Mouse (Mus musculus) limb, embryonic 12.5 days (tissue): ENCODE results near the gene Nat14. TPM values are rescaled to one million over a fixed set of nuclear protein-coding genes. Genes with fewer than 3 reads are reported as not detected.

Experiments used
- ATAC-seq: fragments of 200-750 bp; cut with Nextera tagmentation; 2 replicates; pipeline ENCODE4 v1.8.0; 2017; ENCODE audit warnings: low read depth, moderate TSS enrichment; ENCODE audit not compliant: insufficient number of reproducible peaks, insufficient read depth, low FRiP score, low TSS enrichment
- H3K27ac ChIP-seq: fragments of 300-500 bp; sonication (generic); 2 replicates; pipeline ENCODE4 v1.5.1; 2016; ENCODE audit warnings: mild to moderate bottlenecking, moderate library complexity
- H3K27me3 ChIP-seq: fragments of 300-500 bp; sonication (generic); 2 replicates; pipeline ENCODE4 v1.6.1; 2016; ENCODE audit warnings: mild to moderate bottlenecking, moderate library complexity
- H3K36me3 ChIP-seq: fragments of 300-500 bp; sonication (generic); 2 replicates; pipeline ENCODE4 v1.6.1; 2016; ENCODE audit warnings: mild to moderate bottlenecking, moderate library complexity
- H3K4me1 ChIP-seq: fragments of 300-500 bp; sonication (generic); replicated peaks from 2 replicates; pipeline ENCODE4 v1.6.1; 2016
- H3K4me2 ChIP-seq: fragments of 300-500 bp; sonication (generic); 2 replicates; pipeline ENCODE4 v1.6.1; 2016; ENCODE audit warnings: mild to moderate bottlenecking, moderate library complexity
- H3K4me3 ChIP-seq: fragments of 300-500 bp; sonication (generic); replicated peaks from 2 replicates; pipeline ENCODE4 v1.5.1; 2016; ENCODE audit warnings: mild to moderate bottlenecking
- H3K9ac ChIP-seq: fragments of 300-500 bp; sonication (generic); replicated peaks from 2 replicates; pipeline ENCODE4 v1.6.1; 2016; ENCODE audit warnings: mild to moderate bottlenecking, moderate library complexity
- H3K9me3 ChIP-seq: fragments of 300-500 bp; sonication (generic); 2 replicates; pipeline ENCODE4 v1.6.1; 2016; ENCODE audit warnings: mild to moderate bottlenecking, moderate library complexity
- WGBS: fragments of 180-500 bp; shearing (Covaris S2); methylation state at CpG from one replicate; pipeline ENCODE4 v1.1.7; 2016; 5-methylcytosine and 5-hydroxymethylcytosine counted together
- polyA plus RNA-seq: library from polyadenylated mRNA; unstranded; fragments of >200 nt; fragmentation: Nextera tagmentation; extraction: Ambion mirVana; gene quantifications from 2 replicates; pipeline ENCODE4 v1.2.1, GENCODE M21; 2016

Nat14 gene
- polyA plus RNA-seq, 1 experiment from 2014 or later: 4.4 TPM

DNA sequence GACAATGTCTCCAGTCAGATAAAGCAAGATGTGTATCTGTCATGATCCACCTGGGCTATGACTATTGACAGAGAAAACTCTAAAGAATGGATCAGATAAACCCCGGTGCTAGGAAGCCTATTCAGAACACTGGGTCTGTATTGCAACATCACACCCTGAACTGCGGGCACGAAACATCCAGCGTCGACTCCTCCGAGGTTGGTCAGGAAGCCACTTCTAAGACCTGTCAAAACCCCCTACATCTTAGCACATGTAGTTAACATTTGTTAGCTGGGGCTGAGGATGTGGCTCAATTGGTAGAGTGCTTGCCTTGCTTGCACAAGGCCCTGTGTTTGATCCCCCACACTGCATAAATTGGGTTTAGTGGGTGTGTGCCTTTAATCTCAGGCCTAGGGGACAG, 26.6 kb downstream of the Nat14 start:
- no peak for ATAC-seq
- Histone ChIP-seq H3K4me2 (no peak overlapping the region), H3K9ac (no peak overlapping the region), H3K27ac (no peak overlapping the region), H3K4me1 (0 out of 2 replicates have a peak, but pooled peaks cover 4% of the 10 kb centered on the region), H3K9me3 (peaks cover 4% of the 10 kb centered on the region; the same call in 1 of the 2 replicates), H3K27me3 (no peaks in the 10 kb centered on the region), H3K4me3 (no peak overlapping the region), H3K36me3 (no peaks in the 10 kb centered on the region)
- 55% methylated on average over 6 of the region's 6 CpGs for WGBS

DNA sequence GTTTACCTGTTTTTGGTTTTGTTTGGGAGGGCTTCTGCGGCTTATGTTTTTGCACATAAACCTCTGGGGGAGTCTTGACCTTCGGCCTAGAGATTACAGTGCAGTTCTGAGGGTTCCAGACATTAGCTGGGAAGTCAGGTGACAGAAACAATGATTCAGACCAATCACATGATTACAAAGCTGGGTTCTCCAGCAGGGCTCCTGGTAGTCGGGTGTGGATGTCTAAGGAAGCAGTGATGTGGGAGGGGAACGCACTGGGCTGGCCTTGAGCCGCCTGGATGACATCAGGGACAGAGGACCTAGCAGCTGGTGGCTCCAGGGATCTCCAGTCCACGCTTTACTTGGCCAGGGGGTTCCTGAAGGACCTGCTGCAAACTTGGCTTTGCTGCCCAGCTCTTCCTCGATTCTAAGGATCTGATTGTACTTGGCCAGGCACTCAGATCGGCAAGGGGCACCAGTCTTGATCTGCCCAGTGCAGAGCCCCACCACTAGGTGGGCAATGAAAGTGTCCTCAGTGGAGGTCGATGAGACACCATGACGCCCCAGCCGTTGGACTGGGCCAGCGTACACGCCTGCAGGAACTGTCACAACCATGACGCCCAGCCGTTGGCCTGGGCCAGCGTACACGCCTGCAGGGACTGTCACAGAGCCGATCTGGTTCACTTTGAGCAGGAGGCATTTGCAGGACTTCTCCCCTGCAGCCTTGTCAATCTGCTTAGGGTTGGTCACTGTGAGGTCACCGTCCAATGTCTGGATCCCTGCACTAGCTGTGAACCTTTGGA, 28.9 kb downstream of the Nat14 start:
- H3K9ac ChIP-seq: no peak overlapping the region
- peaks cover 8% of the 10 kb centered on the region; the same call in 1 of the 2 replicates for H3K9me3 ChIP-seq
- H3K4me2 ChIP-seq: no peak overlapping the region
- no peak overlapping the region for H3K4me3 ChIP-seq
- ATAC-seq: no peak
- peaks cover 8% of the 10 kb centered on the region; the same call in 1 of the 2 replicates for H3K4me1 ChIP-seq
- H3K27ac ChIP-seq: no peak overlapping the region
- WGBS: 84% methylated on average over 19 of the region's 19 CpGs
- H3K27me3 ChIP-seq: no peaks in the 10 kb centered on the region
- no peaks in the 10 kb centered on the region for H3K36me3 ChIP-seq

DNA sequence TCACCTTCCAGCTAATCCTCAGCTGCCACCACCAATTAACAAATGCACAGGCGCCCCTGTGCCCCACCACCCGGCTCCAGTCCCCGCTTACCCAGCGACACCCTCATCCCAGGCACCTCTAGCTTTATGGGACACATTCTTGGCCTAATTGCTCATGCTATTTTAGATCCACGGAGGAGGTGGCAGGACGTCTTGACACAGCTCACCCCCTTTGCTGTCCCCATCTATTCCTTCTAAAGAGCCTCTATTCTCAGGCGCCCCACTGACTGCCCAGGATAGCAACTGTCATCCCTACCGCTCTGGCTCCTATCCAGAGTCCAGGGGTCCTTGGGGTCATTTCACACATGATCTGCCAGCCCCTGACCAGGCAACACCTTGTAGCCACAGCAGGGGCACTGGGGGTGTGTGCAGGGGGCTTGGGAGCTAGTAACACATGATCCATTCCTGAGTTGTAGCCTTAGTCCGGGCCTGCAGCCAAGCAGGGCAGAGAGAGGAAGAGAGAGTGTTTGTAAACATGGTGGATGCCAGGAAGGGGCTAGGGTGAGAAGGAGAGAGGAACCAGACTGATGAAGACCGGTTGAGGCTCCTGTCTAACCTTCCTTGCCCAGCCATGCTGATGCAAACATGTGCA, 32.1 kb downstream of the Nat14 start:
- Histone ChIP-seq H3K27ac (no peak overlapping the region), H3K4me2 (no peak overlapping the region), H3K9ac (no peak overlapping the region), H3K9me3 (peaks cover 8% of the 10 kb centered on the region; the same call in 1 of the 2 replicates), H3K36me3 (no peaks in the 10 kb centered on the region), H3K4me3 (no peak overlapping the region), H3K4me1 (peaks cover 4% of the 10 kb centered on the region; the same call in 1 of the 2 replicates), H3K27me3 (no peaks in the 10 kb centered on the region)
- ATAC-seq: no peak
- 13% methylated on average over 10 of the region's 10 CpGs for WGBS

DNA sequence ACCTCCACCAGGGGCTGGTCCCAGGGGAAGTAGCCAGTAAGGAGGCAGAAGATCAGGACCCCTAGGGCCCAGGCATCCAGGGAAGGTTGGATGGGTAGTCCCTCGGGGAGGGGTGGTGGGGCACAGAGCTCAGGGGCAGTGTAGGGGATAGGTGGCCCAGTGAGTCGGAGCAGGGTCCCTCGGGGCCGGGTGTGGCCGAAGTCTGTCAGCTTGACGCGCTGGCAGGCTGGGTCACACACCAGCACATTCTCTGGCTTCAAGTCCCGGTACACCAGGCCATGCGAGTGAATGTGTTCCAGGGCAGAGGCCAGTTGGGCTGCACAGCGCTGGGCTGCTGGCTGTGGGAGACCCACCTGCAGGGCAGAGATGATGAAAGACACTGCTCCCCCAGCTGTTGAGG, 35.5 kb downstream of the Nat14 start:
- ATAC-seq: no peak

DNA sequence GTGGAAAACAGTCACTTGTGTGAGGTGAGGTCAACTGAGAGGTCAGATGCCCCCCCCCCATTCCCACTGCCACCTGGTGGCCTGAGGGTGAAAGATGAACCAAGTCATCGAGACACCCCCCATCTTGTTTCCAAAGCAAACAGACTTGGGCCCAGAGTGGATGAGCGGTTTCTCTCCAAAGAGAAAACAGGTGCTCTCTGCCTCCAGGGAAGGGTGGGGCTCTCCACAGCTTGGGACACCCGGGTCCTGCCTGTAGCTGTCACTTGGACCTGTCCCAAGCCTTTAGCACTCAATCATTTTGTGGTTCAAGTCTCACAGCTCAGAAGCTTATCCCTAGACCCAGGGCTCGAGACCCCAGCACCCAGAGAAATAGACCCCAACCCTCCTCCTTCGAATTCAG, 41.7 kb downstream of the Nat14 start:
- Histone ChIP-seq H3K27ac (no peak overlapping the region), H3K9ac (no peak overlapping the region), H3K4me1 (no peaks in the 10 kb centered on the region), H3K36me3 (no peaks in the 10 kb centered on the region), H3K4me2 (no peak overlapping the region), H3K27me3 (peaks cover 6% of the 10 kb centered on the region), H3K9me3 (no peaks in the 10 kb centered on the region), H3K4me3 (no peak overlapping the region)
- 0 out of 2 replicates have a peak, but pooled peaks have one; percentile 2 for ATAC-seq
- WGBS: 71% methylated on average over 5 of the region's 5 CpGs

More for the DNA sequence above, 35.5 kb downstream of the Nat14 start:
- H3K36me3 ChIP-seq: no peaks in the 10 kb centered on the region
- WGBS: 83% methylated on average over 10 of the region's 10 CpGs
- no peak overlapping the region for H3K27ac ChIP-seq
- H3K27me3 ChIP-seq: no peaks in the 10 kb centered on the region
- no peak overlapping the region for H3K9ac ChIP-seq
- H3K4me1 ChIP-seq: peaks cover 4% of the 10 kb centered on the region; the same call in 1 of the 2 replicates
- H3K4me2 ChIP-seq: no peak overlapping the region; the same call in 1 of the 2 replicates
- no peak overlapping the region for H3K4me3 ChIP-seq
- H3K9me3 ChIP-seq: peaks cover 8% of the 10 kb centered on the region; the same call in 1 of the 2 replicates

DNA sequence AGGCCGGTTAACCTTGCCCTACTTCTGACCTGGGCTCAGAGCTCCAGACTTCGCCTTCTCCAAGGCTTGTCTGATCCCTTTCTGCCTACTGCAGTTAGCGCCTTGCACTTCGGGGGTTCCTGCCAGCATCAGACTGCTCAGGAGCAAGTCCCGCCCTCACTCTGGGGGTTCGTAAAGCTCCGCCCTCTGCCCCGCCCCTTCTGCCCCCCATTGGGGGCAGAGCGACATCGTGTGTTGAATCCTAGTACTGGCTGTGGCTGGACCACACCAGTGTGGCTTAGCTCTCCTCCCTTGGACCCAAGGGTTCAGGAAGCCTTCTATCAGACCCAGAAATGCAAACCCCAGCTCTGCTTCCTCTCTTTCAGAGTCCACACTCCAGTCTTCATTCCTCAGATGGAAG, 42.4 kb downstream of the Nat14 start, which contains the start of gene Sbk2:
Gene Sbk2, minus strand, starts transcription at position 135 of the 400 bp plus-strand sequence.
- Histone ChIP-seq H3K27ac (no peak within 1 kb of the TSS), H3K9me3 (no peaks in the 10 kb centered on the region), H3K4me1 (no peaks in the 10 kb centered on the region), H3K4me2 (peak within 1 kb of the TSS; percentile 15; the same call in 1 of the 2 replicates), H3K9ac (no peak within 1 kb of the TSS), H3K4me3 (no peak within 1 kb of the TSS), H3K36me3 (no peaks in the 10 kb centered on the region), H3K27me3 (peaks cover 6% of the 10 kb centered on the region)
- 7% methylated on average over 10 of the region's 10 CpGs for WGBS
- ATAC-seq: peak; percentile 44

DNA sequence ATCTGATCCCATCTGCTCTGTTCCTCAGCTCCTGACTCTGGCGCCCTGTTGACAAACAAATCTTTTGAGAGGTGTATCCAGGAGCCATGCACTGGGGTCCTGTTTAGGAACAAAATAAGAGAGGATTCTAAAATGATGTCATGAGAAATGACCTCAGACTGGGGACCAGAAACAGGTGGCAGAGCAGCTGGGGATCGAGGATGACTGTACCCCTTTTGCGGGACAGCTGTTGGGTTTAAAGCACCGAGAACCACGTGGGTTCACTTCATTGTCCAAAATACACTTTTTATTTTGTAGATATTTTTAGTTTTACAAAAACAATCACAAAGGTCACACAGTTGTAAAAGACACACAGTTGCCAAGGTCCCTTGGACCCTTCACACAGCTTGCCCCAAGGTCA, 43.2 kb downstream of the Nat14 start:
- 83% methylated on average over 5 of the region's 5 CpGs for WGBS

DNA sequence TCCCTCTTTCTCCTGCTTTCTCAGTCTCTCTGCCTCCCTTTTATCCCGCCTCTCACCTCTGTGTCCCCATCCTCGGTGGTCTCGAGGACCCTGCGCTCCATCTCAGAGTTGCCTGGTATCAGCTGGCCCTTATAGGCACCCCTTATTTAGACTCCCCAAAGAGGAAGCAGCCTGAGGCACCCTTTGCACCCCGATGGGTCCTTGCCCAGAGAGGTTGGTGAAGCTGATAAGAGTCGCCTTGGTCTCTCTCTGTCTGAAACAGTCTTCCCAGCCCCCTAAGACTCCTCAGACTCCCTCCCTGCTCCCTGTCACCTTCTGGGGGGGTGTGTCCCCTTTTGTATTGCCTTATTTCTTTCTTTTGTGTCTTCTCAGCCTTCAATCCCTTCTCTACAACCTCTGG, 49.2 kb downstream of the Nat14 start, which contains the start of gene Sbk3:
Gene Sbk3, minus strand, starts transcription at position 101 of the 400 bp plus-strand sequence.
- ATAC-seq: no peak
- Histone ChIP-seq H3K27me3 (peaks cover 6% of the 10 kb centered on the region), H3K27ac (no peak within 1 kb of the TSS), H3K4me1 (no peaks in the 10 kb centered on the region), H3K4me2 (no peak within 1 kb of the TSS), H3K9me3 (no peaks in the 10 kb centered on the region), H3K4me3 (no peak within 1 kb of the TSS), H3K36me3 (no peaks in the 10 kb centered on the region), H3K9ac (no peak within 1 kb of the TSS)
- WGBS: 40% methylated on average over 6 of the region's 6 CpGs

More for the DNA sequence above, 43.2 kb downstream of the Nat14 start:
- no peak overlapping the region for H3K4me2 ChIP-seq
- H3K36me3 ChIP-seq: no peaks in the 10 kb centered on the region
- H3K27ac ChIP-seq: no peak overlapping the region
- H3K4me1 ChIP-seq: no peaks in the 10 kb centered on the region
- no peak overlapping the region for H3K9ac ChIP-seq
- peaks cover 6% of the 10 kb centered on the region for H3K27me3 ChIP-seq
- H3K4me3 ChIP-seq: no peak overlapping the region
- no peak for ATAC-seq
- no peaks in the 10 kb centered on the region for H3K9me3 ChIP-seq

DNA sequence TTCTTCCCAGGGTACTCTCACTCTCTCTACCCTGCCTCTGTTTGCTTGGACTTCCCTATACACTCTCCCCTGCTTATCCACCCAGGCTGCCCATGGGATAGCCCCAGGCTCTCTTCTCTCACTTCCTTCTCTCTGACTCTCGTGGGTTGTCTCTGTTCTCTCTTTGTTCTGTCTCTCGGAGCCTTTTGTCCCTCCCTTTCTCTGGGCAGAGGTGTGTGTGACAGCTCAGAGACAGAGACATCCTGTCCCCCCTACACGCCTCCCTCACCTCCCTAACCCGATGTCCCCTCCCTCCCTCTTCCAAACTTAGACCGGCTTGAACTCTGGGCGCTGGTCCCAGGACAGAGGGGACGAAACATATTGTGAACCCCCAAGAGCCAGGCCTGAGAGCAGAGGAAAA, 49.9 kb downstream of the Nat14 start:
- H3K9me3 ChIP-seq: 0 out of 2 replicates have a peak, but pooled peaks cover under 1% of the 10 kb centered on the region
- peaks cover 6% of the 10 kb centered on the region for H3K27me3 ChIP-seq
- ATAC-seq: no peak
- no peaks in the 10 kb centered on the region for H3K36me3 ChIP-seq
- WGBS: 20% methylated on average over 7 of the region's 7 CpGs
- H3K4me1 ChIP-seq: no peaks in the 10 kb centered on the region
- H3K9ac ChIP-seq: no peak overlapping the region
- no peak overlapping the region for H3K4me3 ChIP-seq
- H3K4me2 ChIP-seq: no peak overlapping the region
- no peak overlapping the region for H3K27ac ChIP-seq

DNA sequence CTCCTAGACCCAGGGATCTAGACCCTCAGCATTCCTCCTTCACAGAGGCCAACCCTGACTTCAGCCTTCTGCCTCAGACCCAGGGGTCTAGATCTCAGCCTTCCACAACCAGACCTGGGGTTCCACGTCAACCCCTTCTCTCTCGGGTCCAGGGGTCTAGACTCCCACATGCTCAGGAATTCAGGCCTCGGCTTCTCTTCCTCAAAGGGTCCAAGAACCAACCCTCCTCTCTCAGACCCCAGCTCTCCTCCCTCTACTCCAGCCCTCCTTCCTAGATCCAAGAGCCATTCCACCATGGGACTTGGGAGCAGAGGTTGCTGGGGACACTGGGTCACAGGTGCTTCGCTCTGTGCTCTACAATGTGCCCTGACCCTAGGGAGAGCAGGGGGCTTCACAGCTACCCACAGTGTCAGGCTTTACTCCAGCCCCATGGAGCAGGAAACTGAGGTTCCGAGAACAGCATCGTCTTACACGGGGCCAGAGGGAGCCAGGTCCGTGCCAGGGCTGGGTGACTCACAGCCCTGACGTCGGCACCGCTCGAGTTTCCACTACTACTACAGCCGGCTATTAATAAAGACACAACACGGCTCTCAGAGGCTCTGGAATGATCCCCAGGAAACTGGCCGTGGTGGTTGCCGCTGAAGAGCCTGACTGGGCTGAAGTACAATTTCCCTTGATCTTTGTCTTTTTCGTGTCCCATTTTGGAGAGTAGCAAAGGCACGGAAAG, 50.7 kb downstream of the Nat14 start:
- no peak overlapping the region for H3K4me2 ChIP-seq
- no peaks in the 10 kb centered on the region for H3K36me3 ChIP-seq
- no peak overlapping the region for H3K9ac ChIP-seq
- no peak overlapping the region for H3K4me3 ChIP-seq
- H3K27me3 ChIP-seq: peaks cover 3% of the 10 kb centered on the region
- WGBS: 69% methylated on average over 18 of the region's 18 CpGs
- H3K27ac ChIP-seq: no peak overlapping the region
- no peaks in the 10 kb centered on the region for H3K4me1 ChIP-seq
- no peak; the same call in 1 of the 2 replicates for ATAC-seq
- H3K9me3 ChIP-seq: 0 out of 2 replicates have a peak, but pooled peaks cover 4% of the 10 kb centered on the region
